ENCODE assay signal across 17 mouse cellular contexts in genomic region chr1:177478578-177478977, GRCm38 (mm10). TPM values are rescaled to one million over a fixed set of nuclear protein-coding genes. Genes with fewer than 3 reads are reported as not detected.
DNase-seq lines count a peak whose midpoint lies in the region; ATAC-seq and TF ChIP-seq lines count a peak whose summit lies in the region.
"Had no signal": no experiment of that assay in that cellular context is flagged by ENCODE, and none has a peak within 500 bp of the region (broad histone marks: within the 10 kb centered on the region; RNA-seq: fewer than 3 reads in every experiment).

No protein-coding gene starts in this region.

- TF ChIP-seq CTCF in lung, postnatal 0 days (IDR thresholded peaks at IDR 0.05): no peak
- no peak for TF ChIP-seq CTCF in gastrocnemius, adult 2 months (IDR thresholded peaks at IDR 0.05)

- no peak for DNase-seq in forebrain, embryonic 14.5 days (ENCODE audit: low spot score)
- DNase-seq in lung, postnatal 0 days (ENCODE audit: low spot score): no peak
- no peak for DNase-seq in gastrocnemius, adult 2 months
- no peak for DNase-seq in ovary, postnatal 10 days (ENCODE audit: low spot score)
- DNase-seq: adrenal gland, postnatal 10 days; cerebellum, adult 11 months; gastrocnemius, postnatal 36 days; heart, adult 2 months; kidney, adult 2 months had no signal

- no peak for TF ChIP-seq EP300 in lung, postnatal 0 days (IDR thresholded peaks at IDR 0.05)

- no peaks in the 10 kb centered on the region for H3K9me3 ChIP-seq in forebrain, embryonic 14.5 days (replicated peaks; ENCODE audit: control insufficient read depth, low read length)
- no peaks in the 10 kb centered on the region for H3K9me3 ChIP-seq in forebrain, embryonic 12.5 days
- no peaks in the 10 kb centered on the region for H3K9me3 ChIP-seq in lung, embryonic 15.5 days
- no peaks in the 10 kb centered on the region for H3K9me3 ChIP-seq in lung, postnatal 0 days (ENCODE audit: low read length)
- H3K9me3 ChIP-seq: embryonic facial prominence, embryonic 15.5 days; heart, embryonic 12.5 days; hindbrain, embryonic 15.5 days had no signal

- WGBS in forebrain, embryonic 14.5 days: 86% methylated on average over 2 of the region's 2 CpGs
- 88% methylated on average over 2 of the region's 2 CpGs for WGBS in forebrain, embryonic 12.5 days
- WGBS in lung, embryonic 15.5 days: 55% methylated on average over 2 of the region's 2 CpGs
- 42% methylated on average over 2 of the region's 2 CpGs for WGBS in lung, postnatal 0 days

- H3K4me2 ChIP-seq in forebrain, embryonic 14.5 days (ENCODE audit: low read length): no peak overlapping the region
- no peak overlapping the region for H3K4me2 ChIP-seq in forebrain, embryonic 12.5 days
- no peak overlapping the region for H3K4me2 ChIP-seq in lung, embryonic 15.5 days
- no peak overlapping the region for H3K4me2 ChIP-seq in lung, postnatal 0 days (replicated peaks; ENCODE audit: low read depth, low read length)
- H3K4me2 ChIP-seq: embryonic facial prominence, embryonic 15.5 days; heart, embryonic 12.5 days; hindbrain, embryonic 15.5 days had no signal

- no peak overlapping the region for H3K4me3 ChIP-seq in forebrain, embryonic 14.5 days (ENCODE audit: low read depth, low read length)
- H3K4me3 ChIP-seq in forebrain, embryonic 12.5 days (replicated peaks): no peak overlapping the region
- no peak overlapping the region for H3K4me3 ChIP-seq in lung, embryonic 15.5 days
- no peak overlapping the region for H3K4me3 ChIP-seq in lung, postnatal 0 days (ENCODE audit: low read depth, low read length)
- H3K4me3 ChIP-seq in gastrocnemius, adult 2 months: no peak overlapping the region
- H3K4me3 ChIP-seq: embryonic facial prominence, embryonic 15.5 days; erythroblast, embryonic 14.5 days; heart, adult 2 months; heart, embryonic 12.5 days; hindbrain, embryonic 15.5 days had no signal

- intact Hi-C loops in gastrocnemius, adult 2 months (cut with DNase I): no loop called here

- no peaks in the 10 kb centered on the region for H3K36me3 ChIP-seq in forebrain, embryonic 14.5 days (ENCODE audit: control insufficient read depth, insufficient read depth, low read length)
- H3K36me3 ChIP-seq in forebrain, embryonic 12.5 days (replicated peaks): no peaks in the 10 kb centered on the region
- no peaks in the 10 kb centered on the region for H3K36me3 ChIP-seq in lung, embryonic 15.5 days
- H3K36me3 ChIP-seq in lung, postnatal 0 days (ENCODE audit: insufficient read depth, low read length): no peaks in the 10 kb centered on the region
- H3K36me3 ChIP-seq: embryonic facial prominence, embryonic 15.5 days; heart, embryonic 12.5 days; hindbrain, embryonic 15.5 days had no signal

- H3K9ac ChIP-seq in forebrain, embryonic 14.5 days (ENCODE audit: low read length): no peak overlapping the region
- H3K9ac ChIP-seq in forebrain, embryonic 12.5 days: no peak overlapping the region
- no peak overlapping the region for H3K9ac ChIP-seq in lung, embryonic 15.5 days
- no peak overlapping the region for H3K9ac ChIP-seq in lung, postnatal 0 days (replicated peaks; ENCODE audit: low read depth)
- H3K9ac ChIP-seq: embryonic facial prominence, embryonic 15.5 days; heart, embryonic 12.5 days; hindbrain, embryonic 15.5 days had no signal

- peaks cover 4% of the 10 kb centered on the region; the same call in 1 of the 2 replicates for H3K4me1 ChIP-seq in forebrain, embryonic 14.5 days (ENCODE audit: control insufficient read depth, insufficient read depth, low read length)
- 0 out of 2 replicates have a peak, but pooled peaks cover 4% of the 10 kb centered on the region for H3K4me1 ChIP-seq in forebrain, embryonic 12.5 days
- 0 out of 2 replicates have a peak, but pooled peaks cover 5% of the 10 kb centered on the region for H3K4me1 ChIP-seq in lung, embryonic 15.5 days
- H3K4me1 ChIP-seq in lung, postnatal 0 days (ENCODE audit: insufficient read depth, low read depth, low read length): no peaks in the 10 kb centered on the region
- H3K4me1 ChIP-seq: embryonic facial prominence, embryonic 15.5 days; hindbrain, embryonic 15.5 days had no signal

- H3K27ac ChIP-seq in forebrain, embryonic 14.5 days (ENCODE audit: low read depth, low read length): 0 out of 2 replicates have a peak overlapping the region, but pooled peaks have one; percentile 71
- H3K27ac ChIP-seq in forebrain, embryonic 12.5 days: no peak overlapping the region
- peak overlapping the region; percentile 65; the same call in 1 of the 2 replicates for H3K27ac ChIP-seq in lung, embryonic 15.5 days
- H3K27ac ChIP-seq in lung, postnatal 0 days (ENCODE audit: low read length): no peak overlapping the region
- H3K27ac ChIP-seq in gastrocnemius, adult 2 months: no peak overlapping the region
- H3K27ac ChIP-seq: embryonic facial prominence, embryonic 15.5 days; heart, adult 2 months; hindbrain, embryonic 15.5 days had no signal

- H3K27me3 ChIP-seq in forebrain, embryonic 14.5 days (replicated peaks; ENCODE audit: control insufficient read depth, insufficient read depth, low read length): no peaks in the 10 kb centered on the region
- H3K27me3 ChIP-seq in forebrain, embryonic 12.5 days: no peaks in the 10 kb centered on the region
- H3K27me3 ChIP-seq in lung, embryonic 15.5 days: no peaks in the 10 kb centered on the region
- H3K27me3 ChIP-seq in lung, postnatal 0 days (replicated peaks; ENCODE audit: insufficient read depth, low read length): no peaks in the 10 kb centered on the region
- H3K27me3 ChIP-seq: embryonic facial prominence, embryonic 15.5 days; heart, embryonic 12.5 days; hindbrain, embryonic 15.5 days had no signal

- ATAC-seq in forebrain, embryonic 14.5 days: no peak
- no peak for ATAC-seq in forebrain, embryonic 12.5 days (ENCODE audit: low FRiP score)
- ATAC-seq in lung, embryonic 15.5 days (ENCODE audit: borderline replicate concordance, extremely low read depth, low FRiP score, low TSS enrichment): no peak
- ATAC-seq in lung, postnatal 0 days: no peak
- ATAC-seq in granulocyte monocyte progenitor cell, adult 5-6 weeks (replicated peaks; ENCODE audit: poor library complexity, severe bottlenecking): peak; percentile 91
- peak; percentile 48; the same call in 1 of the 2 replicates for ATAC-seq in neutrophil, adult 5-6 weeks (ENCODE audit: extremely low read depth, insufficient number of reproducible peaks, low FRiP score, poor library complexity, severe bottlenecking)

RNA-seq across cellular contexts. Expression of gene Zbtb18, which starts 36.4 kb away (rescaled TPM):
- polyA plus RNA-seq in forebrain, embryonic 14.5 days (2014; fragmentation: Nextera tagmentation; extraction: Ambion mirVana): 102 and 109 TPM in 2 replicates
- polyA plus RNA-seq in forebrain, embryonic 12.5 days (2016; fragmentation: Nextera tagmentation; extraction: Ambion mirVana): 21.3 and 21.6 TPM in 2 replicates
- 1.8 and 2.5 TPM in 2 replicates for polyA plus RNA-seq in lung, embryonic 15.5 days (2015; fragmentation: Nextera tagmentation; extraction: Ambion mirVana)
- 2.0 and 3.0 TPM in 2 replicates for polyA plus RNA-seq in lung, postnatal 0 days (2015; fragmentation: Nextera tagmentation; extraction: Ambion mirVana)
- total RNA-seq in granulocyte monocyte progenitor cell, adult 5-6 weeks (2014; fragmentation: Nextera tagmentation): 62.5 and 64.3 TPM in 2 replicates
- total RNA-seq in granulocyte monocyte progenitor cell, adult 5-6 weeks (2017): 58.4 and 82.5 TPM in 2 replicates
- total RNA-seq in neutrophil, adult 5-6 weeks (2017): 91.1 and 91.6 TPM in 2 replicates
- 100 to 1,000 TPM in 1 of 2 experiments, 10 to 100 TPM in 1; 97.8 to 110 TPM for total RNA-seq in gastrocnemius, adult 2 months (2021)

Comparison
In these comparisons a context has a peak if more than half of its experiments do, and no peak if none do; other contexts are left out.
1. H3K27ac ChIP-seq: peak in forebrain, embryonic 14.5 days (single experiment) and lung, embryonic 15.5 days (single experiment); none in forebrain, embryonic 12.5 days (single experiment), lung, postnatal 0 days (single experiment) and gastrocnemius, adult 2 months (single experiment).
2. ATAC-seq: peak in granulocyte monocyte progenitor cell, adult 5-6 weeks (single experiment) and neutrophil, adult 5-6 weeks (single experiment); none in forebrain, embryonic 14.5 days (single experiment), forebrain, embryonic 12.5 days (single experiment), lung, embryonic 15.5 days (single experiment) and lung, postnatal 0 days (single experiment).